Mouse (Mus musculus) MEL (cell line): Measurements from ENCODE around the gene Szrd1.

Experiments used
- CTCF ChIP-seq, 3 experiments: IDR thresholded peaks in 2 of 3; conservative IDR thresholded peaks in 1 of 3; 2 replicates each; pipeline ENCODE4 v1.5.1; 2011 to 2012; ENCODE audit warnings: low read length in 3 of 3, low read depth in 2 of 3, mild to moderate bottlenecking in 2 of 3, improper control_type of control experiment in 1 of 3, inconsistent platforms in 1 of 3, mixed read lengths in 1 of 3, moderate library complexity in 1 of 3; ENCODE audit not compliant: control insufficient read depth in 1 of 3, insufficient read depth in 1 of 3, poor library complexity in 1 of 3, severe bottlenecking in 1 of 3
- POLR2A ChIP-seq, 2 experiments: IDR thresholded peaks; 2 replicates each; pipeline ENCODE4 v1.6.1; 2011 to 2012; ENCODE audit warnings: low read length in 2 of 2, mild to moderate bottlenecking in 2 of 2, control low read depth in 1 of 2, improper control_type of control experiment in 1 of 2, low read depth in 1 of 2, moderate library complexity in 1 of 2; ENCODE audit not compliant: control insufficient read depth in 1 of 2, insufficient read depth in 1 of 2, poor library complexity in 1 of 2
- TCF12 ChIP-seq: IDR thresholded peaks from 2 replicates; pipeline ENCODE4 v1.6.1; 2014; ENCODE audit warnings: low read depth, mild to moderate bottlenecking, inconsistent platforms, low read length, improper control_type of control experiment, moderate library complexity
- USF1 ChIP-seq: IDR thresholded peaks from 2 replicates; pipeline ENCODE4 v1.6.1; 2014; ENCODE audit warnings: low read depth, mild to moderate bottlenecking, inconsistent platforms, low read length, improper control_type of control experiment, moderate library complexity

DNA sequence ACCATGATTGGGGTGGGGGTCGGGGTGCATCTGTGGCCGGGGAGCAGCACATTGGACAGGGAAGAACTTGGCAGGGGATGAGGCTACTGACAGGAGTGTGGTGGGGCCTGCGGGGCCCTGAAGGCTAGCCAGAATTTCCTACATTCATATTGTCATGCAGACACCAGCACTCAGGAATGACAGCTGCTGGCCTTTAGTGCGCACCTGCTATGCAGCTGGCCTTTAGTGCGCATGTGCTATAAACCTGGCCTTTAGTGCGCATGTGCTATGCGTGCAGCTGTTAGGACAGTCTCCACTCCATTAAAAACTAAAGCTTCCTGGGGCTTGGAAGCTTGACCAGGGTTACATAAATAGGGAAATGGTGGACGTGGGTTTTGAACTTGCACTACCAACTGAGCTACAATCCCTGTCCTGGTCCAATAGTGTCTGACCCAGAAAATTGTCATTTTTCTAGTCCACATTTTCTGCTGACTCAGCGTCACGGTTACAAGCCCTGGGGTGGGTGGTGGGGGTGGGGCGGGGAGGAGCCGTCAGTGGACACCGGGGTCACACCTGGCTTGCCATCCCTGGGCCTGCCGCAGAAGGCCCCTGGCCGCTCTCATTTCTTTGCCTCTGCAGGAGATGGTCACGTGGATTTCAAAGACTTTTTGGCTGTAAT is 32.9 kb downstream of the Szrd1 start:
- no peak for TF ChIP-seq USF1
- TF ChIP-seq POLR2A (IDR thresholded peaks at IDR 0.05; ENCODE audit: control insufficient read depth in 1 of 2, insufficient read depth in 1 of 2, low read depth in 1 of 2, low read length in 2 of 2, poor library complexity in 1 of 2) = no peak
- no peak for TF ChIP-seq TCF12
- no peak for TF ChIP-seq CTCF (IDR thresholded peaks at IDR 0.05 in 2 of 3, conservative IDR thresholded peaks at IDR 0.05 in 1 of 3; ENCODE audit: control insufficient read depth in 1 of 3, insufficient read depth in 1 of 3, low read depth in 2 of 3, low read length in 3 of 3, poor library complexity in 1 of 3, severe bottlenecking in 1 of 3)
